Mouse (Mus musculus) 416B (cell line): ENCODE results near the gene Sctr.

Experiments used
- DNase-seq: peaks from one replicate; pipeline ENCODE4 v3.0.0; 2011; ENCODE audit warnings: low read depth

Sctr gene

DNA sequence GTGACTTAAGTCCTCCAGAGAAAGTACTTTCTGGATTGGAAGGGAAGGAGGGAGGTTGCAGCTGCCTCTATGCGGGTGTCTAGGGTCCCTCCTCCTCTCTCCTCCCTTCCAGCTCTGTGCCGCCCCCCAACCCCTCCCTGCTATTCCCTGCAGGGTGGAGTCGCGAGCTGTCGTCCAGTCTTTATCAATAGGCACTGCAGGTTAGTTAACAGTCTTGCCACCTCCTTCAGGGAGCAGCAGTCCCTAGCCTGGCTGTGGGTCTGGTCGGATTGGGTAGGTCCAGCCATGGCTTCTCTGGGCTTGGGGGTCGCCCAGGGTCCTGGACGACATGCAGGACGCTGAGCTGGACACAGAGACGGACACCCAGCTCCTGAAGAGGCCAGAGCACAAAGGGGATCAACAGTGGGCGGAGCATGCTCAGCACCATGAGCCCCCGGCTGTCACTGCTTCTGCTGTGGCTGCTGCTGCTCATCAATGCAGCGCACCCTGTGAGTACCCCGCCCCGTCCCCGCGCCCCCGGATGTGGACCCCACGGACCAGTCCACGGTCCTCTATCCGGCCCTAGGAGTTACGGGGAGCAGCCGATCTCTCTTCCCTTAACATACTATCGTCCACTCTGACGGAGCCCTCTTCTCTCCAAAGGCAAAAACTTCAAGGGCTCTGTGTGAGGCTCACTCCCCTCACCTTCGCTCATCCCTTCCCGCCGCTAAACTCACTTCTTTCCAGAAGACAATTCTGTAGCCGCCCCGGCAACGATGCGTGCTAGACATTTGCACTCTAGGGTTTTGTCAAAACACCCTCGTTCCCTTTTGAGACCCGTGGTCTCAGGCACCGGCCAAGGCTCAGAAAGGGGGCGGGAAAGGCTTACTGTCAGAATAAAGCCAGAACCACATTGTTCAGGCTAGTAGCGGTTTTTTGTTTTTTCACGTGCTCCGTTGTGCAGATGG, at the start of gene Sctr:
TSS of gene Sctr (plus strand) at position 51 of the 947 bp plus-strand sequence.
- DNase-seq = no peak

DNA sequence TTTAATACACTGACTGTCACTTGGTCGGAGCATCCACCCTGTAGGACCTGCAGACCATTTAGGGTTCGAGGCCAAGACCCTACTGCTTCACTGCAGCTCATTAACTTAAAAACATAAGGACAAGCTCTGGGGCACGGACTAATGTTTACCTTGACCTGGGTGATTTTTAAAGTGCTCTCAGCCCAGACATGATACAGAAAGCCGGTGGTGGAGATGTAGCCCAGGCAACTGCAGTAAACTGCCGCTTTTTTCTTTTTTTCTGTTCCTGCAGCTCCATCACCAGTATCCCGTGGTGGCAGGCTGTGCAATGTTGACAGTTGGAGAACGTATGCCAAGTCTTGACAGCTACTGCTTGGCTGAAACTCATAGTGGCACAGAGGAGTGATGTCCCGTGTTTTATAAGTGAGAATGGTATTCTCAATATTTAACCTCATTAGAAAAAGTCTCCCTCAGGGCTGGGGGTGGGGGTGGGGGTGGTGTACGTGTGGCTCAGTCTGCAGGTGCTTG, 48.9 kb upstream of the Sctr start:
- no peak for DNase-seq

DNA sequence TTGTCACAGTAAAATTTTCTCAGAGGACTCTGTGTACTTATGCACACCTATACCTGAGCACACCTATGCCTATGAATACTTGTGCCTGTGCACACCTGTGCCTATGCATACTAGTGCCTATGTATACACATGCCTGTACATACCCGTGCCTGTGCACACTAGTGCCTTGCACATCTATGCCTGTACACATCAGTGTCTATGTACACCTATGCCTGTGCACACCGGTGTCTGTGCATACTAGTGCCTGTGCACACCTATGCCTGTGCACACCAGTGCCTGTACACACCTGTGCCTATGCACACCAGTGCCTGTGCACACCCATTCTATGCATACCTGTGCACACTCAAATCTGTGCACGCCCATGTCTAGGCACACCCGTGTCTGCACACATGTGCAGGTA, 47.2 kb upstream of the Sctr start:
- no peak for DNase-seq

DNA sequence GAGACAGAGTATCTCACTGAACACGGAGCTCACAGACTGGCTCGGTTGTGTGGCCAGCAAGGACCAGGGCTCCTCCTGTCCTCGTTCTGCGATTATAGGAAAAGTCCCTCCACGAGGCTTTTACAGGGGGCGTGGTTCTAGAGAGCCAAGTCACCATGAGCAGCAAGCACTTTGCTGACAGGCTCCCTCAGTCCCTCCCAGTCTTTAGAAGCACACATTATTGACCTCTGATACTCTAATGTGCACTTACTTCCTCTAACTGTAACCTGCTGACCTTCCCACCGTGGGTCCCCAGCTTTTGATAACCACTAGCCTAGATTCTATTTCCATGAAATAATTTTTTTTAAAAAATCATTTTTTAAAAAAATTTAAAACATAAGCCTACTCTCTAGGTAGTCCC, 46.8 kb upstream of the Sctr start:
- DNase-seq = no peak

DNA sequence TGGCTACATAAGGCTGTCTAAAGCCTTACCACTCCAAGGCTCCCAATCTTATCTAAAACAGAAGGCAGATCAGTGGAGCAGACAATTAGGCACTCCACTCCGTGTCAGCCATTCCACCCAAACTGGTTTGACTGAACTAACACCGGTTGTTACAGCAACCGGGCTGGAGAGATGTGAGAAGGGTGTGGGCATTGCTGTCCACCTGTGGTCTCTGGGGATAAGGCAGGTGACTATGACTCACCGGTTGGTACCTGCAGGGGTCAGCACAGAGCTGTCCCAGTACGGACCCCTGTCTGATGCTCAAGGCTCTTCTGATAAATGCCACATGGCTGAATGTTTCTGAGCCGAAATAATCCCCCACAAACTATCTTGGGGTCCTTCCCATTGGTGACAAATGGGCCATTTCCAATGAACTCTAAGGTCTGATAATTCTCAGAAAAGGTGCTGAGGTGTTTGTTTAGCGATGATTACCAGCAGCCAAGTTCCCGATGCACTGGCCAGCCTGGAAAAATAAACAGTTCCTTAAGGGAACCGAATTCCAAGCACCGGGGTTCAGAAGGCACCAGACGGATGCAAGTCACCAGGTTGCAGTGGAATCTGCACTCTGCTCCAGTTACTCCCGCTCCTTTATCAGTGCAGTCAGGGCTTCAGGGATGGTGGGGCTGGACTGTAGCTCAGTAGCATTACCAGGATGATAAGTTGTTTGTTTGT, 40.7 kb upstream of the Sctr start:
- no peak for DNase-seq

DNA sequence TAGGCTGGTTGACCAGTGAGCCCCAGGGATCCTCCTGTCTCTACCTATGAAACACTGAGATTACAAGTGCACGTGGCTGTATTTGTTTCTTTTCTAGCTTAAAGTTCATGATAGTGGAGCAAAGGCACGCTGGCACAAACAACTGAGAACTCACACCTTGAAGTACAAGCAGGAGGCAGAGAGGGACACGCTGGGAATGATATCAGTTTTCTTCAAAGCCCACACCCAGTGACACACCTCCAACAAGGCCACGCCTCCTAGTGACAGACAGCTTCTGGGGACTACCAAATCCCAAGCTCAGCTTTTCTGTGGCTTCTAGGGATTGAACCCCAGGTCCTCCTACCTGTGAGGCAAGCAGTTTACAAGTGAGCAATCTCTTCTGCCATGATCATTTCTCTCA, 33.6 kb upstream of the Sctr start:
- DNase-seq = no peak

DNA sequence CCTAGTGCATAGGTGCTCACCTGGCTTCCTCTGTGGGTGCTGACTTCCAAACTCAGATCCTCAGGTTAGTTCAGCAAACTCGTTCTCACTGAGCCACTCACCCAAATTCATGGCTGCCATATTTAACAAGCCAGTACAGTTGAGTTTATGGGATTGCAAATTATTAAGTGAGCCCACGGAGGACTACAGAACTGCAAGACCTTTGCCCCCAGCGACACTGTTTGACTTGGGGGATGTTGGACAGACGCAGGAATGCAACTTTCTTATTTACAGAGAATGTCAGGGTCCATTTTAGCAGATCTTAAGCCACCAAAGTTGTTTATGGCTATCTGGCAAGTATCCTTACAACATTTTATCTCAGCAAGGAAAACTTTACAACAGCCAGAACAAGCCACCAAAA, 31.6 kb upstream of the Sctr start:
- DNase-seq = no peak

DNA sequence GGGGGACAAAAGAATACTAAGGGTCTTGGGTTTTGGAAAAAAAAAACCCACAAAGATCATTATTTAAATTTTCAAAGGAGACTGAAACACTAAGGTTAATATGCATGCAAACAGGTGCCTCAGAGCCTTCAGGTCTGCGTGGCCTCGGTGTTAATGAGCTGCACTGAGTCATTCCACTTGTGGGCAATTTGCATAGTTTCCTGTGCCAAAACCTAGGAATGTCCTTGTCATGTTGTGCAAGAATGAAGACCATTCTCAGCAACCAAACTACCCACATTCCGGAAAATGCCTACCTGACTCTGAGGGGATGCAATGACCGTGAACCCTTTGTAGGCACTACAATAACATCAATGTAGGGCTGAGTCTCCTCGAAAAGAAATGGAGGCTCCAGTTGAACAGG, 20.1 kb upstream of the Sctr start:
- DNase-seq = no peak

DNA sequence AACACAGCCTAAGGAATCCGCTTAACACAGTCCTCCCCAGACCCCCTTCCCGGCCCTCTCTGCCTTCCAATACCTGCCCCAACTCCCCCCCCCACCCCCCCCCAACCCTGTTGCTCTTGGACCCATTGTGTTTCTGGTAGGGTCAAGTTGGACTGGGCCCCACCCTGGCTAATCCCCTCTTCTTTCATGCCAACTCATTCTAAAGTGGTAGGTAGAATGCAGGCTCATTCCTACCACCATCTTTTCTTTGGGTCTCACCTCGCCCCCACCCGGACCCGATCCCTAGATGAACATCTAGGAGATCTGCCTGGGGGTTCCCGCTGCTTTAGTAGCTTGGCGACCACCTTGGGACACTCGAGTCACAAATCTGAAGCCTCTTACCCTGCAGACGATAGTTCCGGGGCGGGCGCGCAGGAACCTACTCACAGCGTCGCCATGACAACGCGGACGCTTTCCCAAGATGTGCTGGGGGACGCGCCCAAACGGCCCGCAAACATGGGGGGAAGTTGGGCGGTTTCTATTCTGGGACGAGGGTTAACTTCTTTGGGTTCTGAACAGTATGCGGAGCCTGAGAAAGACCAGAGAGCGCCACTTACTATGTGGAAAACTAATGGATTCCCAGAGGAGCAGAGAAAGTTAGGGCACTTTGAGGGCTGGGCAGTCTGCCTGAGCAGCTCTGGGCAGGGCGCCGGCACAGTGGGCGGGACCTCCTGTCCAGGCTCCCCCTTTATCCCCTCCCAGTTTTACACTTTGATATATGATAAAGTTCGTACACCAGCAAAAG, 9.7 kb upstream of the Sctr start, which contains the start of gene Cfap221:
TSS of gene Cfap221 (minus strand) at position 437 of the 784 bp plus-strand sequence.
- no peak for DNase-seq

DNA sequence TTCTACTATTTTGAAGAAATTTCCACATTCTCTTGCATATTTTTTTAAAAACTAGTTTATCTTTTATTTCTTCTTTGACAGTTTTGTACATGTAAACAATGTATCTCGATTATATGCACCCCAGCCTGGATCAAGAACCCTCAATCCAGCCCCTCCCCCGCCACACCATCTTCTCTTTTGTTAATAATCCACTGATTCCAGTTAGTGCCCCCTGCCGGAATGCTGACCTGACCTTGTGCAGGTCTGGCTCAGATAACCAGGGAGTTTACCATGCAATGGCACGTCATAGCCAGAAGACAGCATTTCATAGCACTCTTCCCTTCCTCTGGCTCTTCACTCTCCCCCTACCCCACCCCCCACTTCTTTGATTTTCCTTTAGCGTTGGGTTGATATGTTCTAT, 9.1 kb upstream of the Sctr start:
- DNase-seq = no peak

DNA sequence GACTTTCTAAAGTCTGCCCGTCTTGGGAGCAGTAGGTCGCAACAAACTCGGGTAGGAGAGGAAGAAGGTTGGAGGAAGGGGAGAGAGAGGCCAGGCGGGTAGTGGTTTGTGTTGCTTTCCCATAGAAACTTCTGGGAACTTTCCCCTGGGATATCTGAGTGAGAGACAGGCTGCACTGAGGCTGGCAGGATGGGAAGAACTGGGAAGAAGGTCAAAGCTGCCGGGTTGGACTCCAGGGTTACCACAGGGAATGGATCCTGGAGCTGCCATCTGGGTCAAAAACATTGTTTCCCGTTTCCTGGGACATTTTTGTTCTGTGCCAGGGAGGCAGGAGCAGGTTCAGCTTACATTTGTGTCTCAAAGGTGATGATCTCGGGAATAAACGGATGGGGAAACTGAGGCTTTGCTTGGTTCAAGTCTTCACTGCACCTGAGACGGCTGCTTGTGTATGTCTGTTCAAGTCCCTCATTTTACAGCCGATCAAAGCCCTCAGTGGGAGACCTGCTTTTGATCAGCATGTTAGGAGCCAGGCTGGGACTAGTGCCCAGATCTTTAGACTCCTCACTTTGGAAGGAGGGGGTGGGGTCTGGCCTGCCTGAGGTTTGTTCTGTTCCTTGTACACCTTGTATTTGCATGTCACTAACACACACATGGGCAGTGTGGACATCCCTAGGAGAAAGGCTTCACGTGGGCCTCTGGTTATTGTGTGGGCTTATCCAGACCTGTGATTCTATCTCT, 1.3 kb downstream of the Sctr start:
- DNase-seq = no peak

DNA sequence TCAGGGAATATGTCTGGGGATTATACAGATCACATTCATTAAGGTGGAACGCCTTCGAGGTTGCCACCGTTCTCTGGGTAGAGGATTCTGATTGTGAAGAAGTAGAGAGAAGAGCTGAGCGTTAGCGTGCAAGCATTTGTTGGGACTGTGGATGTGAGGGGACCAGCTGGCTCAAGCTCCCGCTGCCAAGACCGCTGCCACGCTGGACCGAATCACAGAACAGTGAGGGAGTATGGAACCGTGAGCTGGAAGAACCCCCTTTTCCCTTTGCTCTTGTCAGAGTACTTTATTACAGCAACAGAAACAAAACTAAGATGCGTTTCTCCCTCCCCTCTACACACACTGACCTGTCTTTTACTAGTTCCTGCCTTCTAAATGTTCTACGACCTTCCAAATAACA, 5.9 kb downstream of the Sctr start:
- DNase-seq = no peak

DNA sequence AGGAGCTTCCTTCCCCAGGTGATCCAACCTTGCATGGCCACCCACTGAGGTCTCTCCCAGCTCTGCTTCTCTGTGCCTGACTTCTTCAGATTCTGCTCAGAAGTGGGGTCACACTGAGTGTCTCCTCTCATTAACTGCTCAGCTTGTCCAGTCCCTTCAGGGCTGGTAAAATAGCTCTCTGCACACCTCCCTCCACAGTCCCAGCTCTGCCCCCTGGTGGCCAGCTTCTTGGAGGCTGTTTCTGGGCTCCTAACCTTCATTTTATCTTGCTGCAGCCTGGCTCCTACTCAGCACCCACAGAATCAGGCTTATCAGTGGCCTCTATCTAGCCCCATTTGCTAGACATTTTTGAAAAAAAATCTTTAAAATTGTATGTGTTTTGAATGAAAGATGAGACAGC, 6.4 kb downstream of the Sctr start:
- DNase-seq = peak; percentile 54

DNA sequence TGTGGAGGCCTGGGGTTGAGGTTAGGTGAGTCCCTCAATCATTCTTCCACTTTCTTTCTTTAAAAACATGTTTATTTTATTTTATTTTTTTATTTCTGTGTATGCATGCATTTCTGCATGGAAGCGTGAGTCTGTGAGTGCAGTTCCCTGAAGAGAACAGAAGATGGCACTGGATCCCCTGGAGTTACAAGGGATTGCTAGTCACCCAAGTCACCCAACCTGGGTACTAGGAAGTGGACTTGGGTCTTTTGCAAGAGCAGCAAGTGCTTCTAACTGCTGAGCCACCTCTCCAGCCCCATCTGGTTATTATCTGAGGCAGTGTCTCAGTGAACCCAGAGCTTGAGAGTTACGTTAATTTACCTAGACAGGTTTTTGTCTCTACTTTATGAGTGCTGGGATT, 9.5 kb downstream of the Sctr start:
- DNase-seq = peak; percentile 73

DNA sequence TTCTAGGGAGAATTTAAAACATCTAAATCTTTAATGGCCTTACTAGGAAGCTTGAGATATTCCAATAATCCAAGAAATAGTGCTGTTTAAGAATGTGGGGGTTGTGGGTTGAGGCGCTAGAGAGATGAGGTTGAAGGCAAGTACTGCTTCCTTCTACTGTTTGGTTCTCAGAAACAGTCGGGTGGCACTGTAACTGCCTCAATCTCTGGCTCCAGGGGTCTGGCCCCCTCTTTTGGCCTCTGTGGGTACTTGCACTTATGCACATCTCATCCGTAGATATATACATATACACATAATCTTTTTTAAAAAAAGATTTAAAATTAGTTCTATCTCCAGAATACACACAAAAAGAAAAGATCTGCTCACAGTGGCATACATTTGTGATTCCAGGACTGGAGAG, 12.2 kb downstream of the Sctr start:
- peak; percentile 34 for DNase-seq

DNA sequence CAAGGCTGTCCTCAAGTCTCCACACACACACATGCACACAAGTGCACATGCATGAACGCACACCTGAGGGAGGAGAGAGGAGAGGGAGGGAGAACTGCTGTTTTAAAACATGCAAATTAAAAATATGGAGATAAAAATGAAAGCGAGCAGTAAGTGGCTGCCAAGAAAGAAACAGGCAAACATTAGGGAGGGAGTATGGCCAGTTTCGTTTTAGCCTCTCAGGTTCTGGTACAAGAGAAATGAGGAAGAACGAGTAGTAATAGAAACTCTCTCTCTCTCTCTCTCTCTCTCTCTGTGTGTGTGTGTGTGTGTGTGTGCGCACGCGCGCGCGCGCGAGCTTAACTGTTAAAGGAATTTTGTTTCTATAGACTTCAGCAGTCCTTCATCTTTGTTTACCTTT, 12.7 kb downstream of the Sctr start:
- DNase-seq = peak; percentile 47

DNA sequence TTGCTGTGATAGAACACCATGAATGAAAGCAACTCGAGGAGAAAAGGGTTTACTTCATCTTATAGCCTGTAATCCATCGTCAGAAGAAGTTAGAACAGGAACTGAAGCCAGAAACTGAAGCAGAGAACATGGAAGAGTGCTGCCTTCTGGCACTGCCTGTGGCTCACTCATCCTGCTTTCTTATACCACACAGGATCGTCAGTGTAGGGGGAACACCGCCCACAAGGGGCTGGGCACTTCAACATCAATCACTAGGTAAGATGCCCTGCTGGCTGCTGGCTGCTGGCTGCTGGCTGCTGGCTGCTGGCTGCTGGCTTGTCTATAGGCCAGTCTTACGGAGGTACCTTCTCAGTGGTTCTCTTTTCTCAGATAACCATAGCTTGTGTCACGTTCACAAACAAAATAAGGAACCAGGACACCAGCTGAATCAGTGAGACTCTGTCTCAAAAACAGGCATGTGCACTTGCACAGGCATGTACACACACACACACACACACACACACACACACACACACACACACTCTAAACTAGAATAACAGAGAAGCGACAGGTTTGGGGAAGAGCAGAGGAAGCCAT, 13.7 kb downstream of the Sctr start:
- DNase-seq = no peak

DNA sequence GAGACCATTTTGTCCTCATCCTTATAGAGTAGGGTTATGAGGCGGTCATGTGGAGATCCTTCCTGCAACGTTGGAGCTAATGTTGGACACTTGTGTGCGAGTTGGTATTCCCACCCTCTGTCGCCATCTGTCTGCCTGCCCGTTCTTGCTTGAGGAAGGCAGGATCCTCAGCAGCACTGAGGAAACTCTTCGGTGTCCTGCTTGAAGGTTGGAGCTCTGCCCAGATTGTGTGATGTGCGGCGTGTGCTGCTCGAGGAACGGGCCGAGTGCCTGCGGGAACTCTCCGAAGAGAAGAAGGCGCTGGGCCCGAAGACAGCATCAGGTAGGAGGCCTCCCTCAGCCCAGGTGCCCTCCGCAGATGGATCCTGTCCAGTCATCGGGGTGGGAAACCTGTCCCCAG, 15.3 kb downstream of the Sctr start:
- DNase-seq = no peak

DNA sequence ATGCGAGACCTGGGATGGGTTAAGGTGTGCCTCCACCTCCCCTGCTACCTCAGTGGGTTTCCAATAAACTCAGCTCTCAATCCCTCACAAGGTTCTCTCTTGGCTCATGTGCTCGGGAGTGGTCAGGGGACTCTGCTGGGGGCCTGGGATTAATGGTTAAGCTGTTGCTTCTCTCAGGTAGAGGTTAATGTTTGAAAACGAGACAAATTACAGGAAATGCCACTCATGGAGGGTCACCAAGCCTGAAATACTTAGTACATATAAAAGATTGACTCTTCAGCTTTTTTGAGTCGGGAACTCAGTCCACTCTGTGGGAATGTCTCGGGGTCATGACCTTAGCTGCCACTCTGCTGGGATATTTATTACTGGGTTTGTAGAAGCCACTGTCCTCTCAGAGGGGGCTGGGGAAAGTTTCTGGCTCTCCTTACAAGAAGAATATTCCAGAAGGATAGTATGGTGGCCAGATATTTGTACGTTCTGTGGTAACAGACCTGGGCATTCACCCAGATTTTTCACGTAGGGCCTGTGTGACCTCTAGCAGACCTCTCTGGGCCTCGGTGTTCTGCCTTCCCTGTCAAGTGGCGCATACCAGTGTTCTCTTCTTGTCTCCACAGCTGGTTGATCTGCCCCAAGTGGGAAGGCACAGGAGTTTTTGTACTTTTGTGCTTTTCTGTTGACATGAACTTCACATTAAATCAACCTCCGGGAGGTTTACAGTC, 17.8 kb downstream of the Sctr start:
- no peak for DNase-seq

DNA sequence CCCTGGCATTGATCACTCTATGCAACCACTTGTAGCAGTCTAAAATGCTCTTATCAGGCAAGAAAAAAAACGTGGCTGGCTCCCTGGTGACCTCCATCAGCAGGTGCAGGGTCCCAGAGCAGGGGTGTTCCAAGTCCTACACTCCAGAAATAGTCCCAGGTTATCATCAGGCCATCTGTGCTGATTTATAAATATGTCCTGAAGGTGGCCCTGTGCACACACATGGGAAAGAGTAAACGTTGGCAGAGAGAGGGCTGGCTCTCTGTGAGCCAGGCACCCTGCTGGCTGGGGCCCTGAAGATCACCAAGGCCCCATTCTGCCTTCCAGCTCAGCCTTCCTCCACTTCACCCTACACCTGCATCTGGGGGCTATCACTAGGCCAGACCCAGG, 18.4 kb downstream of the Sctr start:
- DNase-seq = no peak

DNA sequence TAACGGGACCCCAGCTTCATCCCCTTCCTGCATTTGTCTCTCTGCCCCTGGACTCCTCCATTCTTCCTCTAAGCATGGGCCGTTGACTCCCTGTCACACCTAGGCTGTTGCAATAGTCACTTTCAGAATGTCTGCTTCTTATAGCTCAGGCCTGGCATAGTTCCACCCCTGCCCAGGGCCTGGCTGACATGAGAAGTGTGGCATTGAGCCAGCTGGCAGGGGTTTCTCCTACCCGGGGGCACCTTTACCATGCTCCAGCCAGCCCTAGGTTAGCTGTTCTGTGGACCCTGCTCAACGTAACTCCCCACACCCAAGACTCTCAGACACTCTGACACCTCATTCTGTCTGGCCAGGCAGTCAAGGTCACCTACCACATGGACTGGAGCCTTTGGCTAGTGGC, 21.0 kb downstream of the Sctr start:
- no peak for DNase-seq
